Mouse (Mus musculus): ENCODE results near the gene Gm17359. TPM values are rescaled to one million over a fixed set of nuclear protein-coding genes. Genes with fewer than 3 reads are reported as not detected.

Gm17359 gene
- polyA plus RNA-seq, 1 experiment from 2014 or later: not detected

- H3K4me1 ChIP-seq (ENCODE audit: control insufficient read depth, insufficient read depth, low read length): no peaks in the 10 kb centered on the region
- WGBS: 75% methylated on average over 7 of the region's 7 CpGs
- H3K27me3 ChIP-seq (ENCODE audit: control insufficient read depth, insufficient read depth, low read length): no peaks in the 10 kb centered on the region
- ATAC-seq (ENCODE audit: low read depth): no peak
- no peak overlapping the region for H3K27ac ChIP-seq (ENCODE audit: low read depth, low read length)
- no peak overlapping the region for H3K4me3 ChIP-seq (ENCODE audit: low read depth, low read length)
- H3K36me3 ChIP-seq (ENCODE audit: control insufficient read depth, insufficient read depth, low read length): no peaks in the 10 kb centered on the region
- H3K9me3 ChIP-seq (ENCODE audit: control insufficient read depth, low read length): no peaks in the 10 kb centered on the region
- H3K4me2 ChIP-seq (ENCODE audit: low read depth, low read length): no peak overlapping the region
- H3K9ac ChIP-seq (replicated peaks; ENCODE audit: low read depth, low read length): no peak overlapping the region
Measured at GRCm38 (mm10) chr3:79371506-79372195, 35.2 kb downstream of the Gm17359 start.

- Histone ChIP-seq H3K4me3 (ENCODE audit: low read depth, low read length) (no peak overlapping the region), H3K9ac (replicated peaks; ENCODE audit: low read depth, low read length) (no peak overlapping the region), H3K4me1 (ENCODE audit: control insufficient read depth, insufficient read depth, low read length) (no peaks in the 10 kb centered on the region), H3K36me3 (ENCODE audit: control insufficient read depth, insufficient read depth, low read length) (no peaks in the 10 kb centered on the region), H3K9me3 (ENCODE audit: control insufficient read depth, low read length) (no peaks in the 10 kb centered on the region), H3K4me2 (ENCODE audit: low read depth, low read length) (no peak overlapping the region), H3K27ac (ENCODE audit: low read depth, low read length) (no peak overlapping the region), H3K27me3 (ENCODE audit: control insufficient read depth, insufficient read depth, low read length) (no peaks in the 10 kb centered on the region)
- ATAC-seq (ENCODE audit: low read depth): no peak
- 55% methylated on average over 3 of the region's 3 CpGs for WGBS
Measured at GRCm38 (mm10) chr3:79373930-79374329, 37.5 kb downstream of the Gm17359 start.

GRCm38 (mm10) chr3:79378086-79378485 is 41.6 kb downstream of the Gm17359 start:
- 26% methylated on average over 3 of the region's 3 CpGs for WGBS
- Histone ChIP-seq H3K36me3 (ENCODE audit: control insufficient read depth, insufficient read depth, low read length) (no peaks in the 10 kb centered on the region), H3K9me3 (ENCODE audit: control insufficient read depth, low read length) (no peaks in the 10 kb centered on the region), H3K4me1 (ENCODE audit: control insufficient read depth, insufficient read depth, low read length) (no peaks in the 10 kb centered on the region), H3K9ac (replicated peaks; ENCODE audit: low read depth, low read length) (no peak overlapping the region), H3K4me3 (ENCODE audit: low read depth, low read length) (no peak overlapping the region), H3K4me2 (ENCODE audit: low read depth, low read length) (no peak overlapping the region), H3K27me3 (ENCODE audit: control insufficient read depth, insufficient read depth, low read length) (no peaks in the 10 kb centered on the region), H3K27ac (ENCODE audit: low read depth, low read length) (no peak overlapping the region)
- no peak for ATAC-seq (ENCODE audit: low read depth)

GRCm38 (mm10) chr3:79379255-79379836 is 42.9 kb downstream of the Gm17359 start:
- no peaks in the 10 kb centered on the region for H3K36me3 ChIP-seq (ENCODE audit: control insufficient read depth, insufficient read depth, low read length)
- H3K4me3 ChIP-seq (ENCODE audit: low read depth, low read length): no peak overlapping the region
- H3K27me3 ChIP-seq (ENCODE audit: control insufficient read depth, insufficient read depth, low read length): no peaks in the 10 kb centered on the region
- 89% methylated on average over 14 of the region's 14 CpGs for WGBS
- no peak for ATAC-seq (ENCODE audit: low read depth)
- no peak overlapping the region for H3K9ac ChIP-seq (replicated peaks; ENCODE audit: low read depth, low read length)
- no peaks in the 10 kb centered on the region for H3K9me3 ChIP-seq (ENCODE audit: control insufficient read depth, low read length)
- H3K4me1 ChIP-seq (ENCODE audit: control insufficient read depth, insufficient read depth, low read length): no peaks in the 10 kb centered on the region
- H3K27ac ChIP-seq (ENCODE audit: low read depth, low read length): no peak overlapping the region
- no peak overlapping the region for H3K4me2 ChIP-seq (ENCODE audit: low read depth, low read length)

GRCm38 (mm10) chr3:79379873-79380595 is 43.6 kb downstream of the Gm17359 start:
- H3K9ac ChIP-seq (replicated peaks; ENCODE audit: low read depth, low read length): no peak overlapping the region
- WGBS: 76% methylated on average over 6 of the region's 6 CpGs
- no peak for ATAC-seq (ENCODE audit: low read depth)
- no peak overlapping the region for H3K4me2 ChIP-seq (ENCODE audit: low read depth, low read length)
- no peak overlapping the region for H3K27ac ChIP-seq (ENCODE audit: low read depth, low read length)
- H3K36me3 ChIP-seq (ENCODE audit: control insufficient read depth, insufficient read depth, low read length): no peaks in the 10 kb centered on the region
- no peaks in the 10 kb centered on the region for H3K4me1 ChIP-seq (ENCODE audit: control insufficient read depth, insufficient read depth, low read length)
- H3K27me3 ChIP-seq (ENCODE audit: control insufficient read depth, insufficient read depth, low read length): no peaks in the 10 kb centered on the region
- no peaks in the 10 kb centered on the region for H3K9me3 ChIP-seq (ENCODE audit: control insufficient read depth, low read length)
- no peak overlapping the region for H3K4me3 ChIP-seq (ENCODE audit: low read depth, low read length)

GRCm38 (mm10) chr3:79381398-79381797 is 44.9 kb downstream of the Gm17359 start:
- 75% methylated on average over 4 of the region's 4 CpGs for WGBS
- Histone ChIP-seq H3K4me1 (ENCODE audit: control insufficient read depth, insufficient read depth, low read length) (no peaks in the 10 kb centered on the region), H3K4me2 (ENCODE audit: low read depth, low read length) (no peak overlapping the region), H3K27ac (ENCODE audit: low read depth, low read length) (no peak overlapping the region), H3K4me3 (ENCODE audit: low read depth, low read length) (no peak overlapping the region), H3K9me3 (ENCODE audit: control insufficient read depth, low read length) (no peaks in the 10 kb centered on the region), H3K27me3 (ENCODE audit: control insufficient read depth, insufficient read depth, low read length) (no peaks in the 10 kb centered on the region), H3K9ac (replicated peaks; ENCODE audit: low read depth, low read length) (no peak overlapping the region), H3K36me3 (ENCODE audit: control insufficient read depth, insufficient read depth, low read length) (no peaks in the 10 kb centered on the region)
- no peak for ATAC-seq (ENCODE audit: low read depth)

GRCm38 (mm10) chr3:79385434-79386029 is 49.1 kb downstream of the Gm17359 start:
- WGBS: 17% methylated on average over 8 of the region's 8 CpGs
- Histone ChIP-seq H3K9me3 (ENCODE audit: control insufficient read depth, low read length) (no peaks in the 10 kb centered on the region), H3K4me3 (ENCODE audit: low read depth, low read length) (no peak overlapping the region), H3K4me2 (ENCODE audit: low read depth, low read length) (no peak overlapping the region), H3K27me3 (ENCODE audit: control insufficient read depth, insufficient read depth, low read length) (no peaks in the 10 kb centered on the region), H3K36me3 (ENCODE audit: control insufficient read depth, insufficient read depth, low read length) (no peaks in the 10 kb centered on the region), H3K27ac (ENCODE audit: low read depth, low read length) (no peak overlapping the region), H3K9ac (replicated peaks; ENCODE audit: low read depth, low read length) (no peak overlapping the region), H3K4me1 (ENCODE audit: control insufficient read depth, insufficient read depth, low read length) (no peaks in the 10 kb centered on the region)
- ATAC-seq (ENCODE audit: low read depth): no peak

- Histone ChIP-seq H3K27ac (ENCODE audit: low read depth, low read length) (no peak overlapping the region), H3K9ac (replicated peaks; ENCODE audit: low read depth, low read length) (no peak overlapping the region), H3K4me3 (ENCODE audit: low read depth, low read length) (no peak overlapping the region), H3K9me3 (ENCODE audit: control insufficient read depth, low read length) (no peaks in the 10 kb centered on the region; the same call in 1 of the 2 replicates), H3K4me1 (ENCODE audit: control insufficient read depth, insufficient read depth, low read length) (no peaks in the 10 kb centered on the region), H3K27me3 (ENCODE audit: control insufficient read depth, insufficient read depth, low read length) (no peaks in the 10 kb centered on the region), H3K36me3 (ENCODE audit: control insufficient read depth, insufficient read depth, low read length) (no peaks in the 10 kb centered on the region), H3K4me2 (ENCODE audit: low read depth, low read length) (no peak overlapping the region)
- no peak for ATAC-seq (ENCODE audit: low read depth)
- 66% methylated on average over 4 of the region's 4 CpGs for WGBS
Measured at GRCm38 (mm10) chr3:79389081-79389480, 52.6 kb downstream of the Gm17359 start.

- H3K9me3 ChIP-seq (ENCODE audit: control insufficient read depth, low read length): no peaks in the 10 kb centered on the region
- no peak for ATAC-seq (ENCODE audit: low read depth)
- 80% methylated on average over 4 of the region's 4 CpGs for whole genome bisulfite sequencing
- H3K4me3 ChIP-seq (ENCODE audit: low read depth, low read length): no peak overlapping the region
- no peak overlapping the region for H3K9ac ChIP-seq (replicated peaks; ENCODE audit: low read depth, low read length)
- H3K36me3 ChIP-seq (ENCODE audit: control insufficient read depth, insufficient read depth, low read length): no peaks in the 10 kb centered on the region
- no peak overlapping the region for H3K4me2 ChIP-seq (ENCODE audit: low read depth, low read length)
- no peaks in the 10 kb centered on the region for H3K27me3 ChIP-seq (ENCODE audit: control insufficient read depth, insufficient read depth, low read length)
- H3K27ac ChIP-seq (ENCODE audit: low read depth, low read length): no peak overlapping the region
- H3K4me1 ChIP-seq (ENCODE audit: control insufficient read depth, insufficient read depth, low read length): no peaks in the 10 kb centered on the region
Measured at GRCm38 (mm10) chr3:79400552-79400951, 64.1 kb downstream of the Gm17359 start.
